Mouse (Mus musculus): Measurements from ENCODE around the gene Rab27a.

DNA sequence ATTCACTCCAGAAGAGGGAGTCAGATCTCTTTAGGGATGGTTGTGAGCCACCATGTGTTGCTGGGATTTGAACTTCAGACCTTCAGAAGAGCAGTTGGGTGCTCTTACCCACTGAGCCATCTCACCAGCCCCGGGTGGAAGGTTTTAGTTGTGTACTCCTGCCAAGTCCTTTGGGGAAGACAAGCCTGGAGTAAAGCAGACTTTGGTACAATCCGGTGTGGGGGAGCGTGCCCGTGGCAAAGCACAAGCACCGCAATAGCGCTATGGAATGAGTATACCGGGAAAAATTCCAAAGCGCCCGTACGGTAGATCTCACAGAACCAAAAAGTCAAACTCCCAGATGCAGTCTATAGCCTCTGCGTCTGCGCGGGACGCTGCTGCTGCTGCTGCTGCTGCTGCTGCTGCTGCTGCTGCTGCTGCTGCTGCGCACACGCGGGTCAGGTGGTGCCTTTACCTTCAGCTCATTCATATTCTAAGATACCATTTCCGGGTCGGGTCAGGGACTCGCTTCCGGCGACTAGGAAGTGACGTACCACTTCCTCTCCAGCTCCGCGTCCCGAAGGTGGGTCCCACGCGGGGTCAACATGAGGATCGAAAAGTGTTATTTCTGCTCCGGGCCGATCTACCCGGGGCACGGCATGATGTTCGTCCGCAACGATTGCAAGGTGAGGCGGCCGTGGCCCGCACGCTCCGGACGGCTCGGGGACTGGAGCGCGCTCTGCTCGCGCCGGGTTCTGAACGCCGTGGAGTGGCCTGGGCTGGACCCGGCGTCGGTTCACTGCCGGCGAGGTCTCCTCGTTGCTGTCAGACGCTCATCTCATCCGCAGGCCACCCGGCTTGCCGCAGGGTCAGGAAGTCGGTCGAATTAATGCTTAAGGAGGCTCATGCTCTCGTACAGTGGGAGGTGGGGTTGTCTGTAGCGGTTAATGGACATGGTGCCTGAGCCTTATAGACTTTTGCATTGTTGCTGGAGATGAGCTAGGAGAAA, 68.6 kb downstream of the Rab27a start, which contains the start of gene Rsl24d1:
- no peak for TF ChIP-seq MAFK (IDR thresholded peaks at IDR 0.05; ENCODE audit: insufficient replicate concordance, low read length)
- TF ChIP-seq CTCF (conservative IDR thresholded peaks at IDR 0.05 in 1 of 2, IDR thresholded peaks at IDR 0.05 in 1 of 2; ENCODE audit: low read depth in 2 of 2, low read length in 2 of 2), result no peak
- TF ChIP-seq MAZ (IDR thresholded peaks at IDR 0.05; ENCODE audit: low read depth, low read length), result 0 out of 2 replicates have a peak, but pooled peaks have one; percentile 30
- TF ChIP-seq CHD1 (IDR thresholded peaks at IDR 0.05; ENCODE audit: low read depth, low read length), result no peak

Measured in CH12.LX (cell line).